Mouse (Mus musculus): ENCODE results near the gene Polg. TPM values are rescaled to one million over a fixed set of nuclear protein-coding genes. Genes with fewer than 3 reads are reported as not detected.
A peak's percentile ranks its signal among the peaks of the same experiment; 100 is the strongest.

The Polg gene
- polyA plus RNA-seq, 1 experiment from 2014 or later = 38.5 TPM

DNA sequence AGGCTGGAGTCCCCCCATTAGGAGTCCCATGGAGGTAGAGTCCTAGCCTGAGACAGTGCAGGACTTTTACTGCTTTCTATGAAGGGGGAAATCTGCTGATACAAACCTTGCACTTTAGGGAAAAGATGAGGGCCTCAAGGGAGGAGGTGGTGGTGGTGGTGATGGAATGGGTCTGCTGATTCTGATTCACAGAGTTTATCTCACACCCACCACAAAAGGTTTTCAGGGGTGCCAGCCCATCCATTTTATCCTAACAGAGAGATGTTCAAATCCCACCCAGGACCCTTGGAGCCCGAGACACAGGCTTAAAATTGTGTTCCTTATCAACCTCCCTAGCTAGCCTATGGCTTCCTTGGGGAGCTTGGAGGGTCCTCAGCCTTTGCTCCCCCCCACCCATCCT is 41.6 kb upstream of the Polg start:
- peak overlapping the region; percentile 98 for H3K27ac ChIP-seq
- peaks cover 67% of the 10 kb centered on the region for H3K36me3 ChIP-seq
- peaks cover 100% of the 10 kb centered on the region for H3K27me3 ChIP-seq (ENCODE audit: insufficient read depth, poor library complexity, severe bottlenecking)
- no peaks in the 10 kb centered on the region for H3K9me3 ChIP-seq
- WGBS = 11% methylated on average over 1 of the region's 1 CpGs
- peak overlapping the region; percentile 63 for H3K4me3 ChIP-seq
- H3K4me1 ChIP-seq (replicated peaks) = peaks cover 96% of the 10 kb centered on the region
- no peak for DNase-seq (ENCODE audit: low spot score)

DNA sequence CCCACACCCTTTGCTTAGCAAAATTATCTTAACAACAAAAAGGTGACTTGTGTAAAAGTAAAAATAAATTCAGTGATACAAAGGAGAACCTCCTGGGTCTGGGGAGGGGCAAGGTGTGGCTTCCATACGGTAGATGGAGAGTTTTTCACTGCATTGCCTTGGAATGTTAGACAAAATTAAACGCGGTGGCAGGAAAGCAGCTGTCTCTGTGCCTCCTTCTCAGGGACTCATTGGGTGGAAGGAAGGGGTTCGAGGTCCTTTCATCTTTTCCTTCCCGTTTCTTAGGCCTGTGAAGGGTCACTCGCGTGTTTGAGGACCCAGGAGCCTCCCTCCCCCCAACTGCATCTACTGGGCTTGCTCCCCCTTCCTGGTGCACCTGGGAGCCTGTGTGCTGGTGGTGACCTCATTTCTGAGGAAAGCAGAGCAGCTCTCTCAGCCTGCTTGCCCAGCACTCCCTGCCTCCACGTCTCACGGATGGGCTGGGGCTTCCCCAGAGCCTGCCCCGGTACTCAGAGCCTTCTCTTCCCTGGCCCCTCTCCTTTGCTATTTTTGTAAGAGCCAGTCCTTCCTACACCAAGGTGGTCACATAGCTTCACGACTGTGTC is 41.0 kb upstream of the Polg start:
- 3% methylated on average over 11 of the region's 11 CpGs for WGBS
- Histone ChIP-seq H3K27ac (peak overlapping the region; percentile 98), H3K9me3 (no peaks in the 10 kb centered on the region), H3K4me1 (replicated peaks) (peaks cover 97% of the 10 kb centered on the region), H3K4me3 (peak overlapping the region; percentile 63), H3K27me3 (ENCODE audit: insufficient read depth, poor library complexity, severe bottlenecking) (peaks cover 100% of the 10 kb centered on the region), H3K36me3 (peaks cover 71% of the 10 kb centered on the region)
- DNase-seq (ENCODE audit: low spot score) = no peak

DNA sequence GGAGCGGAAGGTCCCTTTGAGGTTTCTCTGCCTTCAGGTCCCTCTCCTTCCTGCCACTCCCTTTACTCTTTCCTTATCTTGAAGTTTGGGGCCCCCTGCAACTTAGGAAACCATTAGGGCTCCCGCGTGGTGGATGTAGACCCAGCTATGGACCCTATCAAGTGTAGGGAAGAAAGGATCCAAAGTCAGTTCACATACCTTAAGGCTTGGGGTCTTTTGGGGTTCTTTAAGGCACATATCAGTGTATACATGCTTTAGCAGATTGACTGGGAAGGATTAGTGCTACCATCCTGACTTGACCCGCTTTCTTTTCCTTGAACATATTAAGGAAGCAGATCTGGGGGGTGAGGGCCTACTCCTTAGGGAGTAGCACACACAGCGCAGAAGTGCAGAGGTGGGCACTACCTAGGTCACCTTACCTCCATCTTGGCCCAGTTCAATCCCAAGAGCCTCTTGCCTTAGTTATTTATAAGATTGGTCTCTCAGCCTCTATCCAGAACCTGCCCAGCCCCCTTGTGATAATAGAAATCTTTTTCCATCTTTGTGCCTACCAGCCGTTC is 40.4 kb upstream of the Polg start:
- WGBS = 3% methylated on average over 6 of the region's 6 CpGs
- H3K27ac ChIP-seq = peak overlapping the region; percentile 98
- H3K4me1 ChIP-seq (replicated peaks) = peaks cover 97% of the 10 kb centered on the region
- peaks cover 100% of the 10 kb centered on the region for H3K27me3 ChIP-seq (ENCODE audit: insufficient read depth, poor library complexity, severe bottlenecking)
- H3K9me3 ChIP-seq = no peaks in the 10 kb centered on the region
- DNase-seq (ENCODE audit: low spot score) = no peak
- H3K36me3 ChIP-seq = peaks cover 70% of the 10 kb centered on the region
- peak overlapping the region; percentile 63 for H3K4me3 ChIP-seq

DNA sequence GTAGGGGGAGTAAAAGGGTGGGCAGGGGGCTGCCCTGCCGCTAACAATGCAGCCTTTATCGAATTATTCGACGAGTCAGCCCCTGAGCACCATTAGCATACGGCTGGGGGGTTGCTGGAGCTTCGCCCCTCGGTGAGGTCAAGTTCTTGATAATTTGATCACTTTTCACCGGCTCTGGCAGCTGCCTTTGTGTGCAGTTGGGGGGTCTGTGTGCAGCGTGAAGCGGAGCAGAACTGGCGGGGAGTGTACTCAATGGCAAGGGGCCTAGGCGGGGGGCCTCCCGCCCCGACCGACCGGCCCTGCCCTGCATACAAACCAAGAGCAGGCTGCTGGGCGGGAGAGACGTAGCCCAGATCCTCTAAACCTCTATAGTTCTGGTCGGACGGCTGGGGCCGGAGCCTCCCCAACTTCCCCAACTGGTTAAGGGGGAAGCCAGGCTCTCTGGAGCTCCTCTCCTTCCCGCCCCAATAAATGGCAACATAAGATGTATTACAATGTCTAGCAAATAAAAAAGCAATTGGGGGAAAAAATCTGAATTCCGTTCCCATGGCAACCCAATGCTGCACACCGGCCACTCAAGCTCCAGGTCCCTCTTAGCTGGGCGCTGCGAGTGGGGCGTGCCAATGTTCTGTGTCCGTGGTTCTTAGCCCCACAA is 39.8 kb upstream of the Polg start:
- WGBS = under 1% methylated on average over 28 of the region's 28 CpGs
- H3K4me1 ChIP-seq (replicated peaks) = peaks cover 97% of the 10 kb centered on the region

DNA sequence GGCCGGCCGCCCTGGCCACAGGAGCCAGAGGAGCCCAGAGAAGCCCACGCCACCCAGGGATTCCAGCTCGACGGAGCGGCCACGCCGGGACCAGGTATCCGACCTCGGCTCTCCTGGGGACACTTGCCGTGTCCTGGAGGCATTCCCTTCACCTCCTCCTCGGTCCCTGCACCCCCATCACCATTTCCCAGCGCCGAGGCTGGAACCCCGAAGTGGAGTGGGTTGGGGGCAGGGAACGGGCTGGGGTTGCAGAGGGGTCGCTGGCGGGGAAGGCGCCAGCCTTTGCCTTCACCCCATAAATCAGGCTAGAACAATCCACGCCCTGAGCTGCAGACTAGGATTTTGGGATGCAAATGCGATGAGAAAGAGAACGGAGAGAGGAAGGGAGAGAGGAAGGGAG is 39.2 kb upstream of the Polg start:
- H3K9me3 ChIP-seq = no peaks in the 10 kb centered on the region
- H3K27ac ChIP-seq = peak overlapping the region; percentile 98
- DNase-seq (ENCODE audit: low spot score) = peak; percentile 57
- peaks cover 61% of the 10 kb centered on the region for H3K36me3 ChIP-seq
- under 1% methylated on average over 22 of the region's 22 CpGs for WGBS
- H3K4me3 ChIP-seq = peak overlapping the region; percentile 63
- peaks cover 100% of the 10 kb centered on the region for H3K27me3 ChIP-seq (ENCODE audit: insufficient read depth, poor library complexity, severe bottlenecking)
- H3K4me1 ChIP-seq (replicated peaks) = peaks cover 97% of the 10 kb centered on the region

More for the DNA sequence above, 39.8 kb upstream of the Polg start:
- H3K4me3 ChIP-seq = peak overlapping the region; percentile 63
- peak overlapping the region; percentile 98 for H3K27ac ChIP-seq
- peaks cover 67% of the 10 kb centered on the region for H3K36me3 ChIP-seq
- peak; percentile 88 for DNase-seq (ENCODE audit: low spot score)
- peaks cover 100% of the 10 kb centered on the region for H3K27me3 ChIP-seq (ENCODE audit: insufficient read depth, poor library complexity, severe bottlenecking)
- H3K9me3 ChIP-seq = no peaks in the 10 kb centered on the region

DNA sequence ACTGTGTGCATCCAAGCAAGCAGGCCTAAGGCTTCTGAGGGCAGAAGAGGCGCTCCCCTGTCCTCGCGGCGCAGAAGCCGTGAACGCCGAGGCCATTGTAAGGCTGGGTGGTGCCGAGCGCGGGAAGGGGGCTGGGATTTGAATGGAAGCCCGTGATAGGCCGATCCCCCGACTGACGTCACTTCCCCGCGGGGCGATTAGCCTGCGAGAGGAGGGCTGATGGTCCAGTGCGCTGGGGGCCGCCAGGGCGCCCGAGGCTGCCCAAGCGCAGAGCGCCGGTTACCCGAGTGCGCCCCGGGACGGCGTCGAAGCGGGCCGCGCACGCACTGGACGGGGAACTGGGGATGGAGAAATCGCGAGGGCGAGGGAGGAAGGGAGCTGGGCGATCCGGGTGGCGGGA is 38.6 kb upstream of the Polg start:
- H3K27ac ChIP-seq = peak overlapping the region; percentile 98
- H3K27me3 ChIP-seq (ENCODE audit: insufficient read depth, poor library complexity, severe bottlenecking) = peaks cover 100% of the 10 kb centered on the region
- DNase-seq (ENCODE audit: low spot score) = peak; percentile 96
- peaks cover 54% of the 10 kb centered on the region for H3K36me3 ChIP-seq
- H3K4me3 ChIP-seq = peak overlapping the region; percentile 63
- under 1% methylated on average over 41 of the region's 42 CpGs for WGBS
- H3K4me1 ChIP-seq (replicated peaks) = peaks cover 99% of the 10 kb centered on the region
- H3K9me3 ChIP-seq = no peaks in the 10 kb centered on the region

DNA sequence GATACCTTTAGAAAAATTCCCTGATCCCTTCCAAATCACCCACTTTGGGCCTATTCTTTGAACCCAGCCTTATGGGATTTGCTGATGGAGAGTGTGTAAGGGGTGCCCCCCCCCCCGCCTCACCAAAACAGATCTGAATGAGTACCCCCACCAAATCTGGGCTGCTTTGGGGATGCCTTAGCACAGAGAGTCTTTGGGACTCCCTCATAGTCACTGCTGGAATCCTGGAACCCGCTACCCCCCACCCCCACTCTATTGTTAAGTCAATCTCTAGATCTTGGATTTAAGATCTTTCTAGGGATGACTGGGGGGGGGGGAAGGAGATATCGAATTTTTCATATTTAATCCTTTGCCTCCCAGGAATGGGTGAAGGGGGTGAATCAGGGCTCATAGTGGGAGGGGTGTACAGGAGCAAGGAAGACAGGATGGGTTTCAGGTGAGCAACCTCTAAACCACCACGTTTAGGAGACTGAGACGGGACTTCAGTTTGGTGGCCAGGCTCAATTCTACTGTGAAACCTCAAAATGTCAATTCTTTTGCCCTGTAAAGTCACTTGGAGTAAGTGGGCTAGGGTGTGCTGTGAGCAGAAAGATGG is 37.6 kb upstream of the Polg start:
- peaks cover 99% of the 10 kb centered on the region for H3K4me1 ChIP-seq (replicated peaks)
- peaks cover 100% of the 10 kb centered on the region for H3K27me3 ChIP-seq (ENCODE audit: insufficient read depth, poor library complexity, severe bottlenecking)
- H3K9me3 ChIP-seq = no peaks in the 10 kb centered on the region
- peak overlapping the region; percentile 98 for H3K27ac ChIP-seq
- peak overlapping the region; percentile 63 for H3K4me3 ChIP-seq
- no peak for DNase-seq (ENCODE audit: low spot score)
- peaks cover 45% of the 10 kb centered on the region for H3K36me3 ChIP-seq
- under 1% methylated on average over 5 of the region's 5 CpGs for WGBS

DNA sequence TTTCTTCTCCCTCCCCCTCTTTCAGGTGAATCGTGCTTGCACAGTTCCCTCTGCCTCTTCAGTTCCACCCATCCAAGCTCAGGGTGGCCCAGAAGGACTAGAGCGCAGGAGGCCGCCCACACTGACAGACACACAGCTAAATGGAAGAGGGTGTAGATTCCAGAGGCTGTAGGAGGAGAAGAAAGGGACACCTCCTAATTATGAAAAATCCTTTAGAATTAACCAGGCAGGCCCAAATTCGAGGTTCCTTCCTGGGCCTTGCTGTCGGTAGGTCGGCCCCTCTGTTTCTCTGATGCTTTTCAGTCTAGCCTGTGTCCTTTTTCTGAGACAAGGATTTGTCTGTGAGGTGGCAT is 36.9 kb upstream of the Polg start:
- Histone ChIP-seq H3K27ac (peak overlapping the region; percentile 98), H3K4me1 (replicated peaks) (peaks cover 97% of the 10 kb centered on the region), H3K4me3 (peak overlapping the region; percentile 63), H3K9me3 (no peaks in the 10 kb centered on the region), H3K27me3 (ENCODE audit: insufficient read depth, poor library complexity, severe bottlenecking) (peaks cover 99% of the 10 kb centered on the region), H3K36me3 (peaks cover 38% of the 10 kb centered on the region)
- 8% methylated on average over 6 of the region's 6 CpGs for WGBS
- DNase-seq (ENCODE audit: low spot score) = no peak

DNA sequence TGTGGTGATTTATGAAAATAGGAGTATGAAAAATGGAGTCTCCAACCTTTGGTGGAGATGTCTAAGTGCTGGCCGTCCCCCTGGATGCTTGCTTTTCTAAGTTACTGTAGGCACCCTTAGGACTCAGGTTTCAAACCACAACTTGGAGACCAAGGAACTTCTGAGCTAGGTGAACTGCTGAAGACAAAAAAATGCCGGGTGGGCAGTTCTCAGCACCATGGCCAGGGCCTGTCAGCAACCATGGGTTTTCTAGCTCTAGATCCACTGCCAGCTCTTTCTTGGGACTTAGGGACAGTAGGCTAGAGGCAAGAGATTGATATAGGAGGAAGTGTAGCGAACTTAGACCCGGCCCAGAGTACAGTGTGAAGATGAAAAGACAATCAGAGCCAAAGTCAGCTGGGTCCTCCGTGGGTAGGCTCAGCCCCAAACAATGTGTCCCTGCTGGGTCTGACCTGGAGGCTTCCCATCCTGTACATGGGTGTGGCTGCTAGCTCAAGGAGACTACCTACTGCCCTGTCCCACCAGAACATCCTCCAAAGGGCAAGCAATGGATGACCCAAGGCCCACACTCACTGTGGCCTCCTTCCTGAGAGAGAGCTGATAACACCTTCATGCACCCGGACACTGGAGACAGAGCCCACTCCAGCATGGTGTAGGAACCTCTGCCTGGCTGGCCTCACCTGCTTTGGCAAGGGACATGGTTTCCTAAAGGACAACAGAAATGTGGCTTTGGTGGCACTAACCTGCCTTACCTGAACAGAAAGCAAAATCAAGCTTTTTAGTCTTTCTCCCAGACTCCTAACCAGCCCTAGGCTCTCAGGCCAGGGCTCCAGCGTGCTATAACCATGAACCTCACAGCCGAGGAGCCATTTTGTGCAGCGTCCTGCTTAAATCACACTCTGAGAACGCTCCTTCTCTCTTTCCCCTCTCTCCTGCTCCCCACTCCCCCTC is 36.3 kb upstream of the Polg start:
- Histone ChIP-seq H3K27me3 (ENCODE audit: insufficient read depth, poor library complexity, severe bottlenecking) (peaks cover 99% of the 10 kb centered on the region), H3K36me3 (peaks cover 31% of the 10 kb centered on the region), H3K9me3 (no peaks in the 10 kb centered on the region), H3K4me1 (replicated peaks) (peaks cover 97% of the 10 kb centered on the region), H3K4me3 (peak overlapping the region; percentile 63), H3K27ac (peak overlapping the region; percentile 98)
- DNase-seq (ENCODE audit: low spot score) = no peak
- WGBS = 6% methylated on average over 10 of the region's 10 CpGs

DNA sequence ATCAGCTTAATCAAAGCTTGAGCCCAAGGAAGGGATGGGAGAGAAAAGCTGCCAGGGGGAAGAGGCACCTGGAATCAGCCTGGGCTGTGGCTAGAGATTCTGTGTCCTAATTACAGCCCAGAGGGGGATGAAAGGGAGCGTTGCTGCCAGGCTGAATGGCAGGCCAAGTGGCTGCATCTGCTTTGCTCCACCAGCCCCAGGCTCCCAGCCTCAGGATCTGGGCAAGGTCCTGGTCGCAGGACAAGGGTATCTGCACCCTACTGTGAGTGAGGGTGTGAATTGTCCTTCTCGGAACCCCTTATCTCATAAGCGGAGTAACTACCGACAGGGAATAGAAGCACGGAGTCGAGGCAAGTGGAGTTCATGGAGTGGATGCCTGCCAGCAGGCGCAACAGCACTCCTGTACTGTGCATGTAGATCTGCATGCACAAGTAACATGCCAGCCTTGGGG is 35.4 kb upstream of the Polg start:
- Histone ChIP-seq H3K4me1 (replicated peaks) (peaks cover 97% of the 10 kb centered on the region), H3K36me3 (peaks cover 23% of the 10 kb centered on the region; the same call in 1 of the 2 replicates)

DNA sequence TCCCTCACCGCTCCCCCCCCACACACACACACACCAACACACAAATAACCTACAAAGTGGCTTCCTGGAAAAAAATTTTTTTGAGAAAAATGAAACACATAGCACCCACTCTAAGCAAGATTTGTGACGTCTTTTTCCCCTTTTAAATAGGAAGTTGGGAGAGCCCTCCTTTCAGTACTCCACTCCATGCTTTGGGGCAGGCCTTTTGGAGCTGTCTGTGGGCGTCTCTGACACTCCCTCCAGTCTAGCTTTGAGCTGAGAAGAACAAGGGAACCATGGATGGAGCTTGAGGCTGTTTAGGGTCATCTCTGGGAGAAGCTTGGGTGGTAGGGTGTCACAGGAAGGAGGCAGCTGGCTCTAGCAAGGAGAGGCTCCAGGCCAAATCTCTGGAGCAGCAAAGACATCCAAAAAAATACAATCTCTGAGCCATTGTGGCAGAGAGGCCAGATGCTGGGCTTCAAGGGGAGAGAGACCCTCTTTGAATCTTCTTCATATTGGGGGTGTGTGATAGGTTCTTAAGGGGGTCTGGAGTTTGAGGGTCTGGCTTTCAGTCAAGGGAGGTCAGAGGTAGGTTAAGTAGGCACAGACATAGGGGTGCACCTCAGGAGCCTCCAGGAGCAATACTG is 34.6 kb upstream of the Polg start:
- peaks cover 99% of the 10 kb centered on the region for H3K27me3 ChIP-seq (ENCODE audit: insufficient read depth, poor library complexity, severe bottlenecking)
- peaks cover 97% of the 10 kb centered on the region for H3K4me1 ChIP-seq (replicated peaks)
- no peaks in the 10 kb centered on the region for H3K9me3 ChIP-seq
- peak overlapping the region; percentile 63 for H3K4me3 ChIP-seq
- peaks cover 18% of the 10 kb centered on the region; the same call in 1 of the 2 replicates for H3K36me3 ChIP-seq
- DNase-seq (ENCODE audit: low spot score) = no peak
- H3K27ac ChIP-seq = peak overlapping the region; percentile 98
- 0% methylated on average over 3 of the region's 3 CpGs for WGBS

More for the DNA sequence above, 35.4 kb upstream of the Polg start:
- 4% methylated on average over 8 of the region's 8 CpGs for WGBS
- Histone ChIP-seq H3K9me3 (no peaks in the 10 kb centered on the region), H3K4me3 (peak overlapping the region; percentile 63), H3K27me3 (ENCODE audit: insufficient read depth, poor library complexity, severe bottlenecking) (peaks cover 99% of the 10 kb centered on the region), H3K27ac (peak overlapping the region; percentile 98)
- no peak for DNase-seq (ENCODE audit: low spot score)

Data from hindbrain, embryonic 10.5 days (tissue).